Mouse (Mus musculus): ENCODE data around the gene Manbal.

Manbal gene

GRCm38 (mm10) chr2:157367184-157367893 is at the start of gene Manbal:
TSS of gene Manbal (plus strand) at chr2:157367594.
- peak; percentile 99 for DNase-seq

GRCm38 (mm10) chr2:157320135-157320534 is 47.3 kb upstream of the Manbal start:
- no peak for DNase-seq

- DNase-seq, result no peak
Measured at GRCm38 (mm10) chr2:157320886-157321285, 46.5 kb upstream of the Manbal start.

- no peak for DNase-seq
Measured at GRCm38 (mm10) chr2:157322029-157322766, 45.2 kb upstream of the Manbal start.

- no peak for DNase-seq
Measured at GRCm38 (mm10) chr2:157325238-157325637, 42.2 kb upstream of the Manbal start.

- no peak for DNase-seq
Measured at GRCm38 (mm10) chr2:157328106-157328505, 39.3 kb upstream of the Manbal start.

- no peak for DNase-seq
Measured at GRCm38 (mm10) chr2:157328570-157328969, 38.8 kb upstream of the Manbal start.

- DNase-seq, result no peak
Measured at GRCm38 (mm10) chr2:157332059-157332458, 35.3 kb upstream of the Manbal start.

GRCm38 (mm10) chr2:157338663-157339062 is 28.7 kb upstream of the Manbal start:
- DNase-seq, result peak; percentile 83

GRCm38 (mm10) chr2:157339532-157339931 is 27.9 kb upstream of the Manbal start:
- DNase-seq, result no peak

GRCm38 (mm10) chr2:157340221-157340741 is 27.1 kb upstream of the Manbal start:
- DNase-seq, result peak; percentile 20

- DNase-seq, result peak; percentile 80
Measured at GRCm38 (mm10) chr2:157341554-157342270, 25.7 kb upstream of the Manbal start.

GRCm38 (mm10) chr2:157342328-157342926 is 25.0 kb upstream of the Manbal start:
- no peak for DNase-seq

GRCm38 (mm10) chr2:157343337-157343736 is 24.1 kb upstream of the Manbal start:
- no peak for DNase-seq

- peak; percentile 45 for DNase-seq
Measured at GRCm38 (mm10) chr2:157347361-157348159, 19.8 kb upstream of the Manbal start, which contains the start of gene Ghrh. TSS of gene Ghrh (minus strand) at chr2:157347506.

GRCm38 (mm10) chr2:157349121-157349778 is 18.1 kb upstream of the Manbal start:
- DNase-seq, result no peak

GRCm38 (mm10) chr2:157353183-157353582 is 14.2 kb upstream of the Manbal start:
- DNase-seq, result no peak

GRCm38 (mm10) chr2:157354106-157354505 is 13.3 kb upstream of the Manbal start:
- DNase-seq, result no peak

GRCm38 (mm10) chr2:157360028-157360427 is 7.4 kb upstream of the Manbal start:
- no peak for DNase-seq

GRCm38 (mm10) chr2:157363031-157363430 is 4.4 kb upstream of the Manbal start:
- DNase-seq, result no peak

- no peak for DNase-seq
Measured at GRCm38 (mm10) chr2:157366762-157367161, 632 bp upstream of the Manbal start.

Measured in lung, postnatal 14 days (tissue).